In genomic region chr9:91364127-91364970, GRCm38 (mm10) we compare ENCODE assay signal across 8 mouse cellular contexts. TPM values are rescaled to one million over a fixed set of nuclear protein-coding genes. Genes with fewer than 3 reads are reported as not detected.
DNase-seq lines count a peak whose midpoint lies in the region; ATAC-seq and TF ChIP-seq lines count a peak whose summit lies in the region.

No protein-coding gene starts in this region.

- H3K4me2 ChIP-seq in lung, embryonic 14.5 days: peak overlapping the region; percentile 40
- peak overlapping the region; percentile 49 for H3K4me2 ChIP-seq in hindbrain, embryonic 16.5 days (ENCODE audit: low read length)
- peak overlapping the region; percentile 35 for H3K4me2 ChIP-seq in midbrain, embryonic 16.5 days (ENCODE audit: low read length)

- ATAC-seq in lung, embryonic 14.5 days (ENCODE audit: insufficient read depth): peak; percentile 33; the same call in 1 of the 2 replicates
- ATAC-seq in hindbrain, embryonic 16.5 days: no peak; the same call in 1 of the 2 replicates
- ATAC-seq in midbrain, embryonic 16.5 days: peak; percentile 37; the same call in 1 of the 2 replicates
- ATAC-seq in frontal cortex, adult (ENCODE audit: low TSS enrichment): no peak

- WGBS in lung, embryonic 14.5 days: under 1% methylated on average over 77 of the region's 77 CpGs
- under 1% methylated on average over 76 of the region's 77 CpGs for WGBS in hindbrain, embryonic 16.5 days
- WGBS in midbrain, embryonic 16.5 days: under 1% methylated on average over 77 of the region's 77 CpGs

- H3K9ac ChIP-seq in lung, embryonic 14.5 days: no peak overlapping the region; the same call in 1 of the 2 replicates
- peak overlapping the region; percentile 80 for H3K9ac ChIP-seq in hindbrain, embryonic 16.5 days (ENCODE audit: low read depth, low read length)
- H3K9ac ChIP-seq in midbrain, embryonic 16.5 days (ENCODE audit: low read depth, low read length): peak overlapping the region; percentile 71

- peak; percentile 41 for DNase-seq in lung, embryonic 14.5 days
- no peak for DNase-seq in lung, adult 18-20 months
- no peak for DNase-seq in thymus, postnatal 0 days (ENCODE audit: low spot score)
- no peak for DNase-seq in adrenal gland, adult 8-10 months

- peaks cover 96% of the 10 kb centered on the region for H3K27me3 ChIP-seq in lung, embryonic 14.5 days (ENCODE audit: insufficient read depth, low read length)
- peaks cover 11% of the 10 kb centered on the region for H3K27me3 ChIP-seq in hindbrain, embryonic 16.5 days (replicated peaks; ENCODE audit: control insufficient read depth, insufficient read depth, low read length)
- peaks cover 9% of the 10 kb centered on the region for H3K27me3 ChIP-seq in midbrain, embryonic 16.5 days (ENCODE audit: control insufficient read depth, insufficient read depth, low read depth, low read length)

- no peaks in the 10 kb centered on the region for H3K36me3 ChIP-seq in lung, embryonic 14.5 days (ENCODE audit: insufficient read depth)
- H3K36me3 ChIP-seq in hindbrain, embryonic 16.5 days (ENCODE audit: control insufficient read depth, insufficient read depth, low read length): no peaks in the 10 kb centered on the region
- no peaks in the 10 kb centered on the region for H3K36me3 ChIP-seq in midbrain, embryonic 16.5 days (ENCODE audit: control insufficient read depth, insufficient read depth, low read length)

- TF ChIP-seq CTCF in lung, embryonic 14.5 days (IDR thresholded peaks at IDR 0.05; ENCODE audit: low read depth): no peak
- no peak for TF ChIP-seq CTCF in cortical plate, adult 2 months (IDR thresholded peaks at IDR 0.05; ENCODE audit: extremely low read depth, insufficient read depth, low read length)

- no peak overlapping the region for H3K27ac ChIP-seq in lung, embryonic 14.5 days (ENCODE audit: low read depth)
- peak overlapping the region; percentile 1; the same call in 1 of the 2 replicates for H3K27ac ChIP-seq in cortical plate, adult 2 months (ENCODE audit: insufficient read depth, low read length)
- peak overlapping the region; percentile 94 for H3K27ac ChIP-seq in hindbrain, embryonic 16.5 days (ENCODE audit: low read depth, low read length)
- peak overlapping the region; percentile 93 for H3K27ac ChIP-seq in midbrain, embryonic 16.5 days (ENCODE audit: low read length)

- TF ChIP-seq POLR2A in cortical plate, adult 2 months (IDR thresholded peaks at IDR 0.05; ENCODE audit: extremely low read depth, insufficient read depth, low read length): no peak

- H3K4me1 ChIP-seq in lung, embryonic 14.5 days (ENCODE audit: insufficient read depth): no peaks in the 10 kb centered on the region
- H3K4me1 ChIP-seq in cortical plate, adult 2 months (ENCODE audit: control insufficient read depth, insufficient read depth, low read length): no peaks in the 10 kb centered on the region
- H3K4me1 ChIP-seq in hindbrain, embryonic 16.5 days (ENCODE audit: control insufficient read depth, insufficient read depth, low read depth, low read length): no peaks in the 10 kb centered on the region
- H3K4me1 ChIP-seq in midbrain, embryonic 16.5 days (ENCODE audit: control insufficient read depth, insufficient read depth, low read length): no peaks in the 10 kb centered on the region

- H3K9me3 ChIP-seq in lung, embryonic 14.5 days (ENCODE audit: low read depth, low read length): no peaks in the 10 kb centered on the region
- H3K9me3 ChIP-seq in hindbrain, embryonic 16.5 days (ENCODE audit: control insufficient read depth, low read length): no peaks in the 10 kb centered on the region
- H3K9me3 ChIP-seq in midbrain, embryonic 16.5 days (replicated peaks; ENCODE audit: control insufficient read depth, low read length, poor library complexity, severe bottlenecking): 0 out of 2 replicates have a peak, but pooled peaks cover 3% of the 10 kb centered on the region

- peak overlapping the region; percentile 20 for H3K4me3 ChIP-seq in lung, embryonic 14.5 days (ENCODE audit: low read depth, low read length)
- peak overlapping the region; percentile 19 for H3K4me3 ChIP-seq in cortical plate, adult 2 months (ENCODE audit: insufficient read depth, low read length)
- H3K4me3 ChIP-seq in hindbrain, embryonic 16.5 days (ENCODE audit: low read length): peak overlapping the region; percentile 62
- peak overlapping the region; percentile 55 for H3K4me3 ChIP-seq in midbrain, embryonic 16.5 days (ENCODE audit: low read depth, low read length)

RNA-seq across cellular contexts. Expression of gene Zic1, which starts 1.3 kb away (rescaled TPM):
- not detected in 2 replicates for polyA plus RNA-seq in lung, embryonic 14.5 days (2014; fragmentation: Nextera tagmentation; extraction: Ambion mirVana)
- 21.0 and 26.3 TPM in 2 replicates for polyA plus RNA-seq in cortical plate, adult 2 months (2012; rRNA removed)
- 11.4 and 14.6 TPM in 2 replicates for polyA plus RNA-seq in hindbrain, embryonic 16.5 days (2015; fragmentation: Nextera tagmentation; extraction: Ambion mirVana)
- 9.1 and 20.6 TPM in 2 replicates for polyA plus RNA-seq in midbrain, embryonic 16.5 days (2015; fragmentation: Nextera tagmentation; extraction: Ambion mirVana)
- not detected in 2 replicates for polyA plus RNA-seq in thymus, postnatal 0 days (2015; fragmentation: Nextera tagmentation; extraction: Ambion mirVana)
- total RNA-seq in adrenal gland, adult 8-10 months (2022): under 1 TPM in 1 of 4 experiments, not detected in 3; 0.28 TPM

RNA-seq across cellular contexts. Expression of gene Zic4, which starts 2.1 kb away (rescaled TPM):
- not detected in 2 replicates for polyA plus RNA-seq in lung, embryonic 14.5 days (2014; fragmentation: Nextera tagmentation; extraction: Ambion mirVana)
- 3.4 and 3.9 TPM in 2 replicates for polyA plus RNA-seq in cortical plate, adult 2 months (2012; rRNA removed)
- polyA plus RNA-seq in hindbrain, embryonic 16.5 days (2015; fragmentation: Nextera tagmentation; extraction: Ambion mirVana): 62.4 and 67.4 TPM in 2 replicates
- polyA plus RNA-seq in midbrain, embryonic 16.5 days (2015; fragmentation: Nextera tagmentation; extraction: Ambion mirVana): 55.8 and 154 TPM in 2 replicates
- polyA plus RNA-seq in thymus, postnatal 0 days (2015; fragmentation: Nextera tagmentation; extraction: Ambion mirVana): not detected in 2 replicates
- total RNA-seq in adrenal gland, adult 8-10 months (2022): not detected

Comparison
In these comparisons a context has a peak if more than half of its experiments do, and no peak if none do; other contexts are left out.
1. ATAC-seq: peak in lung, embryonic 14.5 days (single experiment) and midbrain, embryonic 16.5 days (single experiment); none in hindbrain, embryonic 16.5 days (single experiment) and frontal cortex, adult (single experiment).
2. RNA of gene Zic1, which starts 1.3 kb away (polyA plus RNA-seq): 21.0 to 26.3 TPM in cortical plate, adult 2 months, 11.4 to 14.6 TPM in hindbrain, embryonic 16.5 days and 9.1 to 20.6 TPM in midbrain, embryonic 16.5 days; not detected in thymus, postnatal 0 days and not detected in lung, embryonic 14.5 days; every median in the first group is over 10 times any median in the second.
3. RNA of gene Zic4, which starts 2.1 kb away (polyA plus RNA-seq): 62.4 to 67.4 TPM in hindbrain, embryonic 16.5 days and 55.8 to 154 TPM in midbrain, embryonic 16.5 days; 3.4 to 3.9 TPM in cortical plate, adult 2 months, not detected in lung, embryonic 14.5 days and not detected in thymus, postnatal 0 days; every median in the first group is over 10 times any median in the second.
4. Peak in every context shown above with its lines, with median percentiles within 50 percentile points of each other: H3K4me2 ChIP-seq and H3K4me3 ChIP-seq.